Mouse (Mus musculus): ENCODE measurements at regions not wholly inside any gene's neighbourhood (a gene's known extent, or its start where the extent isn't known, plus 50 kb on each side); places are given as distances from the start of the nearest gene placed in this dataset.

GRCm38 (mm10) chr13:31163878-31164495 lies 190.0 kb downstream of the Gm5447 start:
- DNase-seq (ENCODE audit: low spot score) = no peak

GRCm38 (mm10) chr13:31166286-31166685 lies 192.3 kb downstream of the Gm5447 start:
- no peak for DNase-seq (ENCODE audit: low spot score)
- intact Hi-C loops (cut with DNase I) = no loop called here

More at GRCm38 (mm10) chr13:31163878-31164495, 190.0 kb downstream of the Gm5447 start:
- intact Hi-C loops (cut with DNase I) = no loop called here

GRCm38 (mm10) chr13:31168854-31169253 lies 194.8 kb downstream of the Gm5447 start:
- no peak for DNase-seq (ENCODE audit: low spot score)
- intact Hi-C loops (cut with DNase I) = no loop called here

- intact Hi-C loops (cut with DNase I) = no loop called here
- no peak for DNase-seq (ENCODE audit: low spot score)
These were observed 197.7 kb downstream of the Gm5447 start for GRCm38 (mm10) chr13:31171751-31172150.

- intact Hi-C loops (cut with DNase I) = no loop called here
These were observed 198.6 kb downstream of the Gm5447 start for GRCm38 (mm10) chr13:31172580-31172979.

GRCm38 (mm10) chr13:31177999-31178783 lies 204.2 kb downstream of the Gm5447 start:
- intact Hi-C loops (cut with DNase I) = no loop called here
- no peak for DNase-seq (ENCODE audit: low spot score)

More at GRCm38 (mm10) chr13:31172580-31172979, 198.6 kb downstream of the Gm5447 start:
- DNase-seq (ENCODE audit: low spot score) = no peak

GRCm38 (mm10) chr13:31178964-31179363 lies 205.0 kb downstream of the Gm5447 start:
- intact Hi-C loops (cut with DNase I) = no loop called here
- no peak for DNase-seq (ENCODE audit: low spot score)

GRCm38 (mm10) chr13:31179407-31180001 lies 205.5 kb downstream of the Gm5447 start:
- DNase-seq (ENCODE audit: low spot score) = no peak
- intact Hi-C loops (cut with DNase I) = no loop called here

GRCm38 (mm10) chr13:31181530-31181929 lies 207.5 kb downstream of the Gm5447 start:
- no peak for DNase-seq (ENCODE audit: low spot score)
- intact Hi-C loops (cut with DNase I) = no loop called here

- intact Hi-C loops (cut with DNase I) = no loop called here
- no peak for DNase-seq (ENCODE audit: low spot score)
These were observed 211.1 kb downstream of the Gm5447 start for GRCm38 (mm10) chr13:31184845-31185834.

- intact Hi-C loops (cut with DNase I) = no loop called here
- no peak for DNase-seq (ENCODE audit: low spot score)
These were observed 213.0 kb downstream of the Gm5447 start for GRCm38 (mm10) chr13:31186805-31187589.

GRCm38 (mm10) chr13:31189116-31189515 lies 215.1 kb downstream of the Gm5447 start:
- no peak for DNase-seq (ENCODE audit: low spot score)
- intact Hi-C loops (cut with DNase I) = no loop called here

- intact Hi-C loops (cut with DNase I) = no loop called here
- no peak for DNase-seq (ENCODE audit: low spot score)
These were observed 216.0 kb downstream of the Gm5447 start for GRCm38 (mm10) chr13:31190036-31190435.

GRCm38 (mm10) chr13:31191344-31192139 lies 217.5 kb downstream of the Gm5447 start:
- no peak for DNase-seq (ENCODE audit: low spot score)
- intact Hi-C loops (cut with DNase I) = no loop called here

- intact Hi-C loops (cut with DNase I) = no loop called here
- no peak for DNase-seq (ENCODE audit: low spot score)
These were observed 221.0 kb downstream of the Gm5447 start for GRCm38 (mm10) chr13:31194971-31195370.

- no peak for DNase-seq (ENCODE audit: low spot score)
- intact Hi-C loops (cut with DNase I) = no loop called here
These were observed 222.5 kb downstream of the Gm5447 start for GRCm38 (mm10) chr13:31196546-31196945.

- intact Hi-C loops (cut with DNase I) = no loop called here
- DNase-seq (ENCODE audit: low spot score) = no peak
These were observed 223.6 kb downstream of the Gm5447 start for GRCm38 (mm10) chr13:31197593-31197992.

- intact Hi-C loops (cut with DNase I) = no loop called here
These were observed 225.4 kb downstream of the Gm5447 start for GRCm38 (mm10) chr13:31199384-31199783.

More at GRCm38 (mm10) chr13:31199384-31199783, 225.4 kb downstream of the Gm5447 start:
- no peak for DNase-seq (ENCODE audit: low spot score)

Measured in heart, postnatal 25 days (tissue).